Mouse (Mus musculus) NIH3T3 (cell line): Measurements from ENCODE around the gene Ncor2.

Source experiments
- DNase-seq: peaks from one replicate; pipeline ENCODE4 v3.0.0-alpha.2; 2012; ENCODE audit warnings: low read depth

The Ncor2 gene

DNA sequence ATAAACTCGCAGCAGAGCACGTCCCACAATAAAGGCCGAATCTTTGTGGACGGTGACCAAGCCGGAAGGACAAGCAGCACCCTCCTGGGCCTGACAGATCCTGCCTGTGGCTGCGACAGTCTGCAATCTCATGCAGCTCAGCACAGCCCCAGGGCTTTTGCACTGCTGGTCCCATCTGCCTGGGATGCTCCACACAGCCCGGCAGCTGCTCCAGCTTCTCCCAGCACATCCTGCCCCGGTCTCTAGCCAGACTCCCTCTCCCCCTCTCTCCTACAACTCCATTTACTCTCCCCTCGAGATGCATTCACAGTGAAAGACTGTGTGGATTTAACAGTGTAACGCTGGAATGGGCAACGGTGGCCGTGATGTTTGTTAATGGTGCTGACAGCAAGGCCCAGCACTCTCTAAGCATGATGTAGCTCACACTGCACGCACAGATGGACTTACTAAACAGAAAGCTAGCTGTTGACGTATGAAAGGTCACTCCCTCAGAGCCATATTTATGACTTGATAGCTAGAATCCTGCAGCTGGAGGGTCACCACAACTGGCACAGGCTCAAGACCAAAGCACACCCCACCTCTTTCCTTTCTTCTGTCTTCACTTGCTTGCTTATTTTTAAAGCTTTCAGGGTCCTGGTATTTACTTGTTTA, 83.4 kb downstream of the Ncor2 start:
- peak; percentile 71 for DNase-seq

DNA sequence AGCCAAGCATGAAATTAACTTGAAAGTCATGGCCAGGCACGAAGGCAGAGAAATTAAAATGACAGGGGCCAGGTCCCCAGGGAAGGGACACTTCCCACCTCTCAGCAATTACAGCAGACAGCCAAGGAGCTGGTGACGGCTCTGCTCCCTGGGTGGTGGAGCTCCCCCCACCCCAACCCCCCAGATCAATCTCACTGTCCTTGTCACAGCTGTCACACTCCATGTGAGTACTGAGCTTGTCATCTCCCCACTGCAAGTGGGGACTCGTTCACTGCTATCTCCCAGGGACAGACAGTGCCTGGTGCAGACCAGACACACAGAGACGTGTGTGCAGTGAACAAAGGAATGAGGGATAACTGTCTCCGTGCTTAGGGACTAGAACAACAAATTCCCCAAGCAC, 85.2 kb downstream of the Ncor2 start:
- DNase-seq = no peak

DNA sequence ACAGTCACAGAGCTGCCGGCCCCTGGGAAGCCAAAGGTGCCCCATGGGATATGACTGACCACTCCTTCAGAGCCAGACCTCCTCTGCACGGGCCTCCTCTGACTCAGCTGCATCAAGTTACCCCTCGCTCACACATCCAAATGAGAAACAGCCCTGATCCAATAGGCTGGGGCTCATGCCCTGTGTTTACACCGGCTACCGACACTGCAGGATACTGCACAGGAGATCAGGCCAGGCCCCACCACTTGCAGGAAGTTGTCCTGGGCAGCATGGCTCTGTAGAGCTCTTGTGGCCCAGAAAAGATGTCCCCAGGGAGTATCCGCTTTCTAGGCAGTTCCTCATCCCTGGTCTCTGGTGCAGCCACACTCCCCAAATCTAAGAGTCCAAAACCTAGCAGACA, 90.9 kb downstream of the Ncor2 start:
- peak; percentile 75 for DNase-seq

DNA sequence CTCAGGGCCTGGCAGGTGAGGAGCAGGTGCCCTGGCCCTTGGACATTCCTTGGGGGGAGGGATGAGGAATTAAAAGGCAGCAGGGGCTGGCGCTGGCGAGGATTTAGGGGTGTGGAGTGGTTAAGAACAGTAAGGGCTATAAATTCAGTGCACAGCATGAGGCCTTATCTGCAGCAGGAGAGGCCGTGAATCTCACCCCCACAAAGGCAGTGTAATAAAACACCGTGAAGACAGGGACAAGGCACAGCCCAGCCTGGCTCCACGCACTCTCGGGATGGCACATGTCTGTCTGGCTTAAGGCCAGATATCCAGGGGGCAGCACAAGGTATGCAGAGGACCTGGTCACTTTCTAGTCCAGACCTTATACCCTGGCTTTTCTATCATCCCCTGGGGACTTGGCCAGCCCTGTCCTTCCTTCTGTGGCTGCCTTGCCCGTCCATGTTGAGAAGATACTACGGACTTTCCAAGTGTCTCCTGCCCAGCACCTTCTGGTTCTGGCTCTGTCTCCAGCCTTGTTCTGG, 93.9 kb downstream of the Ncor2 start:
- no peak for DNase-seq

DNA sequence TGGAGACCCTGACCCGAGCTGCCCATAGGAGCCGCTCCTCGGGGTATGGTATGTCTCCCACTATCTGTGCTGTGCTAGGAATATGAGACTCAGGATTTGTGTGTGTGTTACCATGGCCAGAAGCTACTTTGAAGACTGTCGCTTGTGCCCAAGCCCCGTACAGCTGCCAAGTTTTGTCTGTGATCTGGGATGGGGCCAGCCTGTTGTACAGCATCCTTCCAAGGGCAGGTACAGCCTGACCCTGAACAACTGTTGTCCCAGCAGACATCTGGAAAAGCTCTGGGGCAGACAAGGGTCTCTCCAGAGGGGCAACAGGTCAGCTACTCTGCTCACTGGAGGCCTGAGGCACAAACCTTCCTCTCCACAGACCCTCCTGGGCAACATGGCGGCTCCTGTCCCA, 95.3 kb downstream of the Ncor2 start:
- no peak for DNase-seq

DNA sequence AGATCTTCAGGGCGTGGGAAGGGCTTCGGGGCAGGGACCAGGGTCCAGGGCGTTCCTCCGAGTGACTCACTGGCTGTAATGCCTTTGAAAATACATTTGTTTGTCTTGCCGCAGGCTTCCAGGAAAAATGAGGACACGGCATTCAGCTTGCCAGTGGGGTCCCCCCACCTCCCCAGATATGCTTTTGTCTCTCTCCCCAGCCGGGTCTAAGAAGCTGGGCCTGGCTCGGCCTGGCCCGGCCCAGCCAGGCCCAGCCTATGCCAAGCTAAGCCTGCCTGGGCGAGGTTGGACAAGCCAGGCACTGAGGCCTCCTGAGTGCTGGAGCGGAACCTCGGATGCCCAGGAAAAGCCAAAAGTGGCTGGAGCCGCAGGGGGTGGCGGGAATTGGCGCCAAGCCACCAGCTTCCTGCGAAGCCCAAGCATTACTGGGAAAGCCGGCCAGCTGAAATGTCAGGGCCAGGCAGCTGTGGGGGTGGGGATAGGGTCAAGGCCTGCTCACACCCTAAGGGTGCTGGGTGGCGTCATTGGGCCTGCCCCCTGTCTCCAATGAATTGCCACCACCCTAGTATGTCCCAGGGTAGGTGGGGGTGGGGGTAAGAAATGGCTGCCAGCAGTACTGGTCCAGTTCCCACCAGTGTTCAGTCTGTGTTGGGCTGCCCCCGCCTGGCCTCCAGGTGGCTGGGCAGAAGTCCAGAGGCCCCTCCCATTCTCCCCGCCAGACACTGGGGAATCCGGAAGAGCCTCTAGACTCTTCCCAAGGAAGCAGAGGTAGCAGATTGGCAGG, 97.5 kb downstream of the Ncor2 start:
- DNase-seq = peak; percentile 92

DNA sequence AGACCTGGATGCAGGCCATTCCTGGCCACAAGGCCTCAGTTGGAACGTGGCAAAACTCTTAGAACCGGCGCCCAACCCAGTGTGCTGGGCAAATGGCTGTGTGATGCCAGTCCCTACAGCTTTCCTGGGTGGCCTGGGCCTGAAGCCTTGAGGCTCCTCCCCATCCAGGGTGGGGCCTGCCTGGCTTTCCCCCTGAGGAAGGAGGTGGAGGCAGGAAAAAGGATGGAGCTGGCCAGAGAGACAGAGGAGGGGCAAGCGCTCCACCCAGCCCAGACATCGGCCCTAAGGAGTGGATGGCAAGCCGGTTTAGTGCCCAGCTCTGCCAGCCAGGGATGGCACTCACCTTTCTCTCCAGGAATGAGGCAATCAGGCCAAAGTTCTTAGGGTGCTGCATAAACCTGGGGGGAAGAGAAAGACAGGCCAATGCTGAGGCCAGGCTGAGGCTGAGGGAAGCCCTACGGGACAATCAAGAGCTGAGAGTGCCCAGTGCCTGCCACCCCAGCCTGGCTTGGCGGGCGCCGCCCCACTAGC, 98.2 kb downstream of the Ncor2 start:
- DNase-seq = peak; percentile 58

DNA sequence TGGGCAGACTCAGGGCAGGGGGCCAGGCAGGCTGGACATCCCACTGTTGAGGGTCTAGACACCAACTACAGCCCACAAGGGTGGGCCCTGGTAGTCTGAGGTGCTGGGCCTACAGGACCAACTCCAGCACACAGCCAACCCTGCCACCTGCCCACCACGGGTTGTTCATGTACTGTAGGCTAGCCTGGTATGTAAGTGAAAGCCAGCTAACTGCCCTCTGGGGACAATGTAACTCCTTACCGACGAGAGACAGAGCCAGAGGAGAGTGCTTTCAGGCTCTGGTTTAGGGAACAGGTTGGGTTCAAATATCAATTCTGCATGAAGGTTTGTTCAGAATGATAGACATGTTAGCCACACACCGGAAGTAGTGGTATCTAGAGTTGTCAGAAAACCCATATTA, 98.7 kb downstream of the Ncor2 start:
- no peak for DNase-seq

DNA sequence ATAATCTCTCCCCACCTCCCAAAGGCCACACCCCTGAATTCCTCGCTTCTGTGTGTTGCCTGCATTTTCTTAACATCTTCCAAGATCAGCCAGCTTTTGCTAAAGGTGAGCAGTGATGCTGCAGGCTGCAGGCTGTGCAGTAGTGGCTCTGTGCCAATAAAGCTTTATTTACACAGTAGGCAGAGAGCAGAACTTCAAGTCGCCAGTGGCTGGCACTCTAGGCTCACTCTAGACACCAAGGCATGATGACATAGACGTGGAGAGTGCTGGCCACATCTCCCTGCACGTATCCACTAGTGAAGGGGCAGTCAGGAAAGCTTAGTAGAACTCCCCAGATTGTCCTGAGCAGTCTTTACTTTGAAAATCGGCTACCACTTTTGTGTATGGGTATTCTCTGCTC, 100.8 kb downstream of the Ncor2 start:
- DNase-seq = no peak

DNA sequence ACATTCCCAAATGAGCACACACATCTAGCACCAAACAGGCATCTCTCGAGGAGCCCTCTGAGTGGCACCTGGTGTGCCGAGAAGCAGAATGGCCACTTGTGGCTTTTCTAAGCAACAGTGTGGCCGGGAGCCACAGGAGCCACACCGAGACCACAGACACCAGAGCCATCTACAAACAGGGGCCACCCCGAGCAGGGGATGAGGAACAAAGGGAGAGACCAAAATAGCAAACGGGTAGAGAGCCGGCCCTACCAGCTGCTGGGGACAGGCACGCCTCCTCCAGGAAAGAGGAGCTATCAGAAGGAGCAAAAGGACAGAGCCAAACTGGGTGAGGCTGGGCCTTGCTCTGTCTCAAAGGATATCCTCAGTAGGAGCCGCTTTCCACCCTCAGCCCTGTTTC, 102.8 kb downstream of the Ncor2 start:
- no peak for DNase-seq

DNA sequence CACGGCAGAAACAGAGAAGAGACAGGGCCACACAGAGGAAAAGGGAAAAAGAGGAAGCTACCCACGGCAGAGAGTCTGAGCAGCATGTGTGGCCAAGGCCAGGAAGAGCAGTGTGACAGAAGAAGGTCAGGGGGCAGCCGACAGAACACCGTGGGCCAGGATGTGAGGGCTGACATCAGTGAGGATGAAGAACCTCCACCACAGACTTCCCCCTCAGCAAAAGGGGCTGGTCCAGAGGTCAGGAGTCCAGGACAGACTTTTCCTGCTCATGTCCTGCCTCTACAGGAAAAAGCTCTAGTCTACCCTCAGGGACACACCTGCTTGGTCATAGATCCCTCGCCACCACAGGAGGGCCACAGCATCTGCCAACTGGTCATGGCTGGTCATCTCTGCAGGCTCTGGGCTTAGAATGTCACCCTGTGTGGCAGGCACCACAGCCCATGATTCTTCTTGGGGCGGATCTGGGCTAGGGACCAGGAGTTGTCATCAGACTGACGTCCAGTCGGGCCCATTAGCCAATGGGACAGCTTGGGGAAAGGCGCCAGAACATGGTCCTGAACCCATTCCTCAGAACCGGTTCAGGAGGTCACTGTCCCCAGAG, 104.3 kb downstream of the Ncor2 start:
- no peak for DNase-seq

DNA sequence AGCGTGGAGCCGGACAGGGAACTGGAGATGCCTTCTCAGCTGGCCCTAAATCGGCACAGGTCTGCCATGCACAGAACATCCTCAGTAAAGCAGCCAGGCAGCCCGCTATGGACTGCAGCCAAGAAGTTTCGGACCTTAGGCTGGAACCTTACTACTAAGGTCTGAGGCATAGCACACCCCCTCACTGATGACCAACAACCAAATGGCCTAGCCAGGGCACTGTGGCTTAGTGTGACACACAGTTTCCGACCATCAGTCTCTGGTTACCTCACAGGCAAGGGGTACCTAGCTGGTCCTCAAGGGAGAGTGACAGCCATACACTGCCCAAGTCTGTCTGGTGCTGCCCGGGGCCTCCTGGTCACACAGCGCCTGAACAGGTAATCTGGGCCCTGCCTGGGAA, 105.1 kb downstream of the Ncor2 start:
- DNase-seq = peak; percentile 31

DNA sequence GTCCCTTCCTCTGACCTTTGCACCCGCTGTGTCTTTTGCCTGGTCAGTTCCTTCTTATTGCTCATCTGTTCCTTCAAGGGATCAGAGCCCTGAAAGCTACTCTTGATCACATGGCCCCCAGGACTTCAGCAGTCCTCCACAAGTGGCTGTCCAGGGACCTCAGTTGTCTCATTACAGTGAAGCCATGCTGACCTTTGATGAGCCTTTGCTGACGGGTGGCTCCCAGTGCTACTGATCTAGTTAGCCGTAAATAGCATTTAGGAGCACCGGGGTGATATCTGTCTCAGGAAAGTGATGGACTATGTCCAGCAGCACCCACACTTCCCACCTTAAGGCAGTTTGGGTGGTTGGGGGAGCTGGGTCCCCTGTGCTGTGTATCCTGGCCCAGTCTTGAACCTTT, 105.7 kb downstream of the Ncor2 start:
- DNase-seq = no peak

DNA sequence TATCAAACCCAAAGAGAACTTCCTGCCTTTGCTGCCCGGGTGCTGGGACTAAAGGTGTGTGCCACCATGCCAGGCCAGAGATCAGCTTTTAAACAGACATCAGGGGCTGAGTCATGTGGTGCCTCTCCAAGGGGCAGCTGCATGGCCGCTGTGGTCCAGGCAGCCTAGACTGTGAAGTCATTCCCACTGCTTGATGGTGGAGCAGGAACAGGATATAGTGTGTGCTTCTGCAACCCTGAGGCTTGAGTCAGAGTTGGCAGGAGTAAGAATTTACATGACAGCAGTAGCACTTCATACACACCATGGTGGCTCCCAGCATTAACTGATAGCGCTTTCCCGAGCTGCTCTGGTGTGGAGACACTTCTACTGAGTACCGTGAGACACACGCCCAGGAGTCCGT, 106.6 kb downstream of the Ncor2 start:
- DNase-seq = peak; percentile 70

DNA sequence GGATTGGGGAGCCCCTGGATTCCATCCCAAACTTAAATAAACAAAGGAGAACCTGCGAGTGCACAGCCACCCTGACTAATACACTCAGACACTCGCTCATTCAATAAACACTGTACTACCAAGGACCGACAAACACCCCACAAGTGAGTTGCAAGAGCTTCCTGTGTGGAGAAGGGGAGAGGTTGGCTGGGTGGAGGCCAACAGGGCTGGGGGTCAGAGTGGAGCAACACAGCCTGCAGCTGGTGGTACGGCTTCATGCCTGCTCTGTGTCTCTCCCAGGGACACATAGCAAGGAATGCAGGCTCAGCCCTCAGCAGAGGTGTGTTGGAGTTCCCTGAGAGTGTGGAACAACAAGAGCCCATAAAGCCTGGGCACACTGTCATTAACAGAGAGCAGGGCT, 107.1 kb downstream of the Ncor2 start:
- peak; percentile 70 for DNase-seq

DNA sequence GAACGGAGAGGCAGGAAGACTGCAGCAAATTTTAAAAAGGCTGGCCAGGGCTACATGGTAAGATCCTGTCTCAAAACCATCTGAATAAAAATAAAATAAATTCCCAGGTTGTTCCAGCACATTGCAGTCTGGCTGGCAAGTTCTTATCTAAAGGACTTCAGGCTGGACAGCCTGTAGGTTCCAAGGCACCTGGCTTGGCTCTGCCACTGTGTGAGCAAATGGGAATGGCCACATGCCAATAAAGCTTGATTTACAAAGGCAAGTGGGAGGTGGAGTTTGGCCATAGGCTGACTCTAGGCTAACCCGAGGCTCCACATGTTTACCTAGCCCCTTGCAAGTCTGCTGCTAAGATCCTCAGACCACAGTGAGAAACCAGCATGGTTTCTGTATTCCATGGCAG, 108.6 kb downstream of the Ncor2 start:
- DNase-seq = peak; percentile 55

DNA sequence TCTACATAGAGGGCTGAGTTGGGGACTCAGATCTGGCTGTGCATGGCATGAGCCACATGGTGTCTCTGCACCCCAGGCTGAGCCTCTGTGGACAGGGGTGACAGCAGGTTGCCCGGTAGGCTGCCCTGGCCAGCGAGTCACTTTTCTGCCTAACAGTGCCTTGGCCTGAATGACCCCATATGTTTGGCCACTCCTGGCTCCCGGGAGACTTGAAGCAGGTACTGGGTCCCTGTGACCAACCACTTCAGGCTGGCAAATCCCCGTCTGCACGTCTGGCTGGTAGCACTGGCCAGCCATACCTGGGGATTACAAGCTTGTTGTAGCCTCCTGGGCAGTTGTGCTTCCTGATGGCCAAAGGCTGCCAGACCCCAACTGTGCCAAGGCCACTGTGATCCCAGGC, 109.1 kb downstream of the Ncor2 start:
- DNase-seq = no peak

DNA sequence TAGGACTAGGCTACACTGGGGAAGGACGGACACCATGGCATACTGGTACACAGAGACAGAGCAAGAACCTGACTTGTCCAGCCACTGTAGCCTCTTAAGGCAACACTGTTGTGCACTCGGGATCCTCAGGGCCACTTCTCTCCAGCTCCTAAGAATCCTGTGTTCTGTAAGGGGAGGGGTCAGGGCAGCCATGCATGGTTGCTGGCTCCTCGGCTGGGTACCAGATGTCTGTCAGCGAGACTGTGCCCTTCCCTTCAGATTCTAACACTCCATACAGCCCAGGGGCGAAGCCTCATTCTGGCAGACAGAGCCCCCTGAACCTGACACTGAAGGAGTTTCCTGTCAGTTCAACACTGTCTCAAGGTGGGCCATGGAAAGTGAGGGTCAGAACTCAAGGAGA, 109.6 kb downstream of the Ncor2 start:
- no peak for DNase-seq

DNA sequence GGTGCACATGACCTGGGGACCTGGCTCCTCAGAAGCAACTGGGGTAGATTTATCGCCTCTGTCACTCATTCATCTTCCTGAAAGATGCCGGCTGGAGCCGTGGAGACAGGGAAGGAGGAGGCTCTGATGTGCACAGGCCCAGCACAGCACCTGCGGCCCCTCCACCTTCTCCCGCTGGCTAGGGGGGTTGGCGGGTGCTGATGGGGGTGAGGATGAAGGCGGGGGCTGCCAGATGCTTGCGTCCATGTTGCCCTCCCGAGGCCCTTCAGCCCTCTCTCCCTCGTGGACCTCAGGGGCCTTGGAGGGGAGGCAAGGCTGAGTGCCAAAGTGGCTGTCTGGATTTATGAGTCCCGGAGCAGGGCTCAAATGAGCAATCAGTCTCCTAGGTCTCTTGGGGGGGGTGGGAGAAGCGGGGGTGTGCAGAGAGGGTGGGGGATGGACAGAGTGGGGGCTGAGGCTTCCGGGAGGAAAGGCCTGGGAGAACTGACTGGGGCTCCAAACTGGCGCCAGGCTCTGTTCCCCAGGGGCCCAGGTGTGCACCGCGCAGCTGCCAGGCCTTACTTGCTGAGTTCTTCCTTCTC, 110.6 kb downstream of the Ncor2 start:
- no peak for DNase-seq

DNA sequence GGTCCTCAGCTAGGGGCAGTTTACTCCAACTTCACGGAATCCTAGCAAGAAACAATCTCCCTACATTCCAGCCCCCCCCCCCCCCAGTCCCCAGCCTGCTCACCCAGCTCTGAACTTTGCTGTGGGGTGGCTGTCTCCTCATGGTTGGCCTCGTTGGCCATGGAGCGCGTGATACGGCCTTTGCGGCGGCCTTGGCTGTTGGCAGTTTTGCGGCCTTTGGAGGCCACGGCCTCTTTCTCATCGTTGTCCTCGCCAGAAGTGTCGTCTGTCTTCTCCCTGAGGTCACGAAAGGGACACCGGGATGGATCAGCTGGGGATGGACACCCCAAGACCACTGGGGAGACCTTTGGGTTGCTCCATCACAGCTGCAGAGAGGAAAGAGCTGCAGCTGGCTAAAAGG, 111.3 kb downstream of the Ncor2 start:
- no peak for DNase-seq

DNA sequence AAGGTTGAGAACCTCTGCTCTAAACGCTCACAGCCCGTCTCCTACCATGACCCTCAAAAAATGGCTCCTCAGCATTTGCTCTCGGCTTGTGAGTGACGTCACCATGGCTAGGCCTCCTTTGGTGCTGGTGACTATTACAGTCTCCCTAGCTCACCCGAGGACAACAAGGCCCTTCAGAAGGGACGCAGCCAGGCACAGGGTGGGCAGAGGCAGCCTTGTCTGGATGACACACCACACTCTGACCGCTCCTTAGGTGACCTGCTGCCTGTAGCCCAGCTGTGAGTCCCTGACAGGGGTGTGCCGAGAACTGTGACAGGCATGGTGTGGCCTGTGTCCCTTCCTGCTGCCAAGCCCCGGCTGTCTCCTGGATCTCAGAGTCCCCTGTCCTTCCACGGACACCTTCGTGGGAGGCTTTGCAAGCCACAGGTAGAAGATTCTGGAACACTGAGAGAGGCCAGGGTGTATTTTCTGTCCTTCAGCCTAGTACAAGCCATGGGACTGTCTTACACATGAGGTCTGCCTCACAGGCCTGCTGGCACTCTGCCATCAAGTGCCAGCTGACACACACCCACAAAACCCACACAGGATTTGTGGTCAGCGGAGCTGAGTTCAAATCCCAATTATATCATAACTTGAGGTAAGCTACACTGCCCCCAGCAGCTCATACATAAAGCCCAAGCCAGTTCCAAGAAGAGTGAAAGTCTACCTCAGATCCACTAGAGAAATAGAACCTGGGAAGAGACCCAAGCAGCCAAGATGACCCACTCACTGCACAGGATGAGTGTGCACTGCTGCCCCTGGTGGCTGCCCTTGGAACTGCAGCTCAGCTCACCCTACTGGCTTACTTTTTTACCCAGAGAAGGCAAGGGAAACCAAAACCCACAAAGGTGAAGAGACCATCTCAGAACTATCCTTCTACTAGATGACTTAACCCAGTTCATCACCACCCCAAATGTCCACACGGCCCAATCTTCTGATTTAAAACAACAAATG, 112.2 kb downstream of the Ncor2 start:
- peak; percentile 83 for DNase-seq
